Mouse (Mus musculus): ENCODE results near the gene Cd68.

The Cd68 gene

DNA sequence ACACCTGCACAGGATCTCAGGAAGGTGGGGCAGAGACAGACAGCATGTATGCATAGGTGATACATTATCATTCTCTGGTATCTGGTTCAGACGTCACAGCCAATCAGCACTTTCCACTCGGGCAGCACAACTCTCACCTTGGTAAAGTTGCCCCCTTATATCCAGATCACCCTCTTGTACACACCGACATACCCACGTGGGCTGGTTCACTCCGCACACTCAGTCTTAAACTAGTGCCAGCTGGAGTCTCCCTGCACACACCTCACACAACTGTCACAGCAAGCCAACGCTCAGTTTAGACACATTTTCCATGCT, 29.1 kb upstream of the Cd68 start:
- DNase-seq (ENCODE audit: low spot score): no peak

DNA sequence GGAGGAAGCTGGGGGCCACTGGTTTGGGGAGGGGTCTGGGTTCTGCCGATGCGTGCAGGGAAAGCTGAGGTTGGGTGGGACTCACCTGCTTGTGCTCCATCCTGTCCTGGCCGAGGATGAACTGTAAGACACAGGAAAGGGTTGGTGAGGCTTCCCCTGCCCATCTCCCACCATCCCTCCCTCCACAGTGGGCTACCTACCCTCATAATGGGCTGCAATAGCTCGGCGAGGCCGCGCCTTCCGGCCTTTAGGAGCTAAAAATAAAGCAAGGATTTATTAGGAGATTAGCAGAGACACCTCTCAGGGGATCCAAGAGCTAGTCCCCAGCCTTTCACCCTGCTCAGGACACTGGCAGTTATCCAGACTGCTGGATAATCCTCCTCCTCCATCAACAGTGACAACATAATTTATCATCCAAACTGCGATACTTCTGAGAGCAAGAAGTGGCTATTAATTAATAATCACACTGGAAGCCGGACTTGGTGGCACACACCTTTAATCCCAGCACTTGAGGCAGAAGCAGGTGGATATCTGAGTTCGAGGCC, 27.5 kb upstream of the Cd68 start:
- no peak for DNase-seq (ENCODE audit: low spot score)

DNA sequence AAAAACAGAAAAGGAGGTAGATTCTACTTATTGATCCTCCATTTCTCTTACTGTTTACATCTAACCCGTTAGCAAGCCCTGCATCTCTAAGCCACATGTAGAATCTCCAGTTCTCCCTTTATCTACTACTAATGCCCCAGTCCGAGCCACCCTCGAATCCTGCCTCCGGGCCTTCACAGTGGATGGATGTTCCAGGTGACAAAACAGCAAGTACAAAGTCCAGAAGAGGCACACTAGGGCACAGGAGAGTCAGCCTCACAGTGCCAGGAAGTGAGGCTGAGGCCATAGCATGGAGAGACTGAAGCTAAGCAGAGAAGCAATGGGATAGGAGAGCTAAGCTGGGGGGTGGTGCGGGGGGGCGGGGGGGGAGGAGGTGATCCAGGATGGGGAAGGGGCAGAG, 26.9 kb upstream of the Cd68 start:
- no peak for DNase-seq (ENCODE audit: low spot score)

DNA sequence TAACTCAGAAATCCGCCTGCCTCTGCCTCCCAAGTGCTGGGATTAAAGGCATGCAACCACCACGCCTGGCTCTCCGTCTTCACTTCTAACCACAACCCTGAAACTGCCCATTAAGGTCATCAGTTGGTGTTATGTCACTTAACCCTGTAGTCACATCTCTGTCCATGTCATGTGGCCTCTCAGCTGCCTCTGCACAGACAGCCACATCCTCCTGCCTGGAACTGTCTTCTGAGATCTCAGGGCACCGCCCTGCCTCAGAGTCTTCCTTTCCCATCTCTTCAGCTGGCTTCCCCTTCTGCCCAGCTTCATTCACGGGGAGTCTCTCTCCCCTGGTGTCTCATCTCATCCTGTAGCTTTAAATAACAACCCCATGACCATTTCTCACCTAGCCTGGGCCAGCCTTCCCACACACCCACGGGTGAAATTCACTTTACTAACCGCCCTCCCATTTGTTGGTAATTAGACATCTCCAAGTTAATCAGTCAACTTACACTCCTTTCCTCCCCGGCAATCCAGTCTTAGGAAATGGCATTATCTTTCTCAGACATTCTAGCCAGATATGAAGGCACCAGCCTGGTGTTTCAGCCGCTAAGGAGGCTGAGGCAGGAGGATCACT, 26.4 kb upstream of the Cd68 start:
- DNase-seq (ENCODE audit: low spot score): no peak

DNA sequence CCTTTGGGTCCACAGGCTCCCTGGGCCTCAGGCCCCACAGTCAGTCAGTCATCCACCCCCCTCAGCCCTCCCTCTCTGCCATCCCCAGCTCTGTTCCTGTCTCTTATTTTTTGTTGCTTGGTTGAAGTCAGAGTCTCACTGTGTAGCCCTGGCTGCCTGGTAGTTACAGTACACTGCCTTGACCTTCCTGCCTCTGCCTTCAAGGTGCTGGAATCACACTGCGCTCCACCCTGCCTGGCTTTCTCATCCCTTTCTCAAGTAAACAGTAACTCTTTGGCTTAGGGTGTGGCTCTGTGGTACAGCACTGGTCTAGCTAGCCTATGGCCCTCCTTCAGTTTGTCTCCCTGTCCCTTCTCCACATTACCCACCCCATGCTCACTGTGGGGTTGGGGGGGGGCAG, 23.9 kb upstream of the Cd68 start:
- no peak for DNase-seq (ENCODE audit: low spot score)

DNA sequence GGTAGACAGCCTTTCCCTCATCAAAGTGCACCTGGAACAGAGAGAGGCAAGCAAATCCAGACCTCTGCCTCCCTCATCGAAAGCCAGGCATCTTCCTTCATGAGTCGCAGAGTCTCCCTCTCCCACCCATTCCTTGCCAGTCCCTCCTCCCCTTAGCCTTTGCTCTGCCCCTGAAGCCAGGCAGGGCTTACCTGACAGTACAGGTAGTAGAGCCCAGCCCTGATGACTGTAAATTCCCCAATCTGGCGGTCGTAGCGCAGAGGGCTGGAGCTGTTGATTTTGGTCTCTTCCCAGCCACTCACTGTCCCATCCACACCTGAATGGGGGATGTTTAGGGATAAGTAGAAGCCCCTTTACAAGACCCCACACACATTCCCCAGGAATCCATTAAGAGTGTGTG, 21.1 kb upstream of the Cd68 start:
- no peak for DNase-seq (ENCODE audit: low spot score)

DNA sequence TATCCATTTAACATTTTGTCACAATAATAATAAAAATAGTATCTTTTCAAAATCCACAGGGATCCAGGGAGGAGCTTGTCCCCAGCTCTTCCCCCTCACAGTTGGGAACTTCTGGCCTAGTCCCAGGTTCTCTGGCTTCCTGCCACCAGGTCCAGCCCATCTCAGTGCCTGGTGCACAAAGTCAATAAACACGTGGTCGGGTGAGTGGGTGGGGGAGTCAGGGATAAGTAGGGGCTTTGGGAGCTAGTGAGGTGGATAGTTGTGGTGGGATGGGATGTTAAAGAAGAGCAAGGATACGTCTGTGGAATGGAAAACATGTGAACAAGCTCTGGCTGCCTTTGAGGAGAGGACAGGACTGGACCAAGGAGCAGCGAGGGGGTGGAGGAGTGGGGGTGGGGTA, 20.4 kb upstream of the Cd68 start:
- peak; percentile 75 for DNase-seq (ENCODE audit: low spot score)

DNA sequence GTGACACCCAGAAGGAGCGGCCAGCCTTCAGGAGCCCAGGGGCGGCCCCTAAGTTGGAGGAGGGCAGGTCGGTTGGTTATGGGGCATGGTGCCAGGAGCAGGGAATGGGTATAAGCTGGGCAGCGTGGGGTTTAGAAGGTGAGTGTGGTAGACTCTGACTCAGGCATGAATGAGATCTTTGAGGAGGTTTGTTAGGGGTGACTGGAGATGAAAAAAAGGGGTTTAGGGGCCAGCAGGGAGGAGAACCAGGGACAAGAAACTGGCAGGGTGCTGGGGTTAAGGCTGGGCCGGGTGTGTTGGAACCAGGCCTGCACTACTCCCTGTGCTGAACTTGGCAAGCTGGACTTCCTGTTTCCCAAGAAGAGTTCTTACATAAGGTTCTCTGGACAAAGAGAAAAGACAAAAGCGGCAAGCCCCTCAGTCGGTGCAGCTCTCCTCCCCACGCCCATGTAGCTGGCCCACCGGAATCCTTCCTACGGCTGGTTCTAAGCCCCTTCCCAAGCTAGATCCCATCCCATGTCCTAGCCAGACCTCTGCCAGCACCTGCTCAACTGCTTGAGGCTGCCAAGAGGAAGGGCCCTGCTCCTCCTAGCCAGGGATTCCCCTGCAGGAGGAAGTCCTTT, 19.7 kb upstream of the Cd68 start, which contains the start of gene Tnfsf13:
Tnfsf13 (minus strand) TSS at position 259 of the 623 bp plus-strand sequence.
- peak; percentile 77 for DNase-seq (ENCODE audit: low spot score)

DNA sequence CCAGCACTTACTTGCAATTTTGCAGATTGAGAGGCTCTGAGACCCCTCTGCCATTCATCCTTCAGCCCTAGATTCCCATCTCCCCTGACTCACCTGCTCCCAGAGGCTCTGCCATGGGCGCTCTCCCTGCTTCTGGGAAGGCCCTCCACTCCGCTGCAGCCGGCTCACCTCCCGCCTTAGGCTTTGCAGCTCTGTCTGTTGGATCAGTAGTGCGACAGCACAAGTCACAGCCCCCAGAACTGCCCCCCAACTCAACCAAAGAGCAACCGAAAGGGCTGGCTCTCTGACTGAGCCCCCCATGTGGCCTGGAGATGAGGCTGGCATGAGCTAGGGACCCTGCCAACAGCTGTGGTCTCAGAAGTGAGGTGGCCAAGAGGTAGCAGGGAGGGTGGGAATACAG, 19.0 kb upstream of the Cd68 start:
- no peak for DNase-seq (ENCODE audit: low spot score)

DNA sequence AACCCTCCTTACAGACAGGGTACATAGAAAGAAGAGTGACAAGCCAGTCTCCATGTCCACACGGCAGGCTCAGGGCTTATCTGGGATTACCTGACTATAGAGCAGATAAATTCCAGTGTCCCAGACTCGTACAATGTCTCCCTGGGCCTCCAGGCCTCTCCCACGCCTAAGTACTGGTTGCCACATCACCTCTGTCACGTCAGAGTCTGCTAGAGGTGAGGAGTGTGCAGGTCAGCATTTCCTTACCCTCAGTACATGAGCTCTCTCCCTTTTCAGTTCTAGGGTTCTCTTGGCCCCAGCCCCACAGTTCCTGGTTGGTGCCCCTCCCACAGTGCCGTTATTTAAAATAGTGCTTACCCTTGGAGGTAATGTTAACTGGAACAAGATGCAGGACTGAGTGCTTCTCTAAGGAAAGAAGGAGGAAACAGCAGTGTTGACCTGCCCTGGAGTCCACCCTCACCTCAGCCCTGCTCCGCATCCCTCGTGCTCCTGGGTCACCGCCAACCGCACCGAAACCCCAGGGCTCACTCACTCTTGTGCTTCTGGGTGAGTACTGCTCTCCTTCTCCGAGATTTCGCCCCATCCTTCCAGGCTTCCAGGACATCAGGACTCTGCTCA, 18.3 kb upstream of the Cd68 start:
- no peak for DNase-seq (ENCODE audit: low spot score)

DNA sequence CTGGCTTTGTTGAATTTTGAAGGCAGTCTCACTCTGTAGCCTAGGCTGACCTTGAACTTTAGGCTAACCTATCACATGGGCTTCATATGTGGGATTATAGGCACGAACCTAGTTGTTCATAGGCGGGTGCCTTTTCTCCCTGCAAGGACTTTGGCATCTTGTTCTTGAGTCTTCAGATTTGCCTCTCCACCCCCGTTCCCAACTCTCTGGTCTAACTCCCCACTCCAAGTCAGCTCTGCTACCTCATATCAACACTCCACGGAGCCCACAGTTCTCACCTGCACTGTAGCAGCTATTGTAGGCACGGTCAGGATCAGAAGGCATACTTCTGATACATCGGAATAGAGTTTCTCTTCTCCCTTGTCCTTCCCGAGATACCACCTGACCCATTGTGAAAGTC, 17.6 kb upstream of the Cd68 start:
- no peak for DNase-seq (ENCODE audit: low spot score)

DNA sequence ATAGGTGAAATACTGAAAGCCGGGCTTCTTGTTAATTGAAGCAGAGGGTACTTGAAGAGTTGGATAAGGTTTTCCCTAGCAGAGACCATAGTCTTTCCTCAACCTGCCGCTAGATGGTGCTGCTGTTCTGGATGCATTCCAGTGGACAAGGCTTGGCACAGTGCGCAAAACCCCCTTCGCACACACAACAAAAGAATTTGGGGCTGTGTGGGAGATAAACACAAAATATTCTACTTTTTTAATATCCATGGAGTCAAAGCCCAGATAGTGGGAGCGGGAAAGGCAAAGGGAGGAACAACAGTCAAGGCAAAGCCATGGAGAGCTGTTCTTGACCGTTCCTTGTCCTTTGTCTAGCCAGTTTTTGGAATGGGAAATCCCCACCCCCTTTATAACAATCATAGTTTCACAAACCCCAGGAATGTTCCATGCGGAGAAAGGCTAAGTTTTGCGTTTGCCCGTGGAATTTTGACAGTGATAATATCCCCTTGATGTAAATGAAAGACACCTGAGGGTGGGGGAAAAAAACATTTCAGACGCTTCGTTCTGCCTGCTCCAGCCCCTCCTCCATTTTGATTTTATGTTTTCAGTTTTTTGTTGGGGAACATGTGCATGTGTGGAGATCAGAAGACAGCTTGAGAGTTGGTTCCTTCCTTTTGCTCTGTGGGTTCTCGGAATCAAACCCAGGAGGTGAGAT, 17.0 kb upstream of the Cd68 start:
- peak; percentile 84 for DNase-seq (ENCODE audit: low spot score)

DNA sequence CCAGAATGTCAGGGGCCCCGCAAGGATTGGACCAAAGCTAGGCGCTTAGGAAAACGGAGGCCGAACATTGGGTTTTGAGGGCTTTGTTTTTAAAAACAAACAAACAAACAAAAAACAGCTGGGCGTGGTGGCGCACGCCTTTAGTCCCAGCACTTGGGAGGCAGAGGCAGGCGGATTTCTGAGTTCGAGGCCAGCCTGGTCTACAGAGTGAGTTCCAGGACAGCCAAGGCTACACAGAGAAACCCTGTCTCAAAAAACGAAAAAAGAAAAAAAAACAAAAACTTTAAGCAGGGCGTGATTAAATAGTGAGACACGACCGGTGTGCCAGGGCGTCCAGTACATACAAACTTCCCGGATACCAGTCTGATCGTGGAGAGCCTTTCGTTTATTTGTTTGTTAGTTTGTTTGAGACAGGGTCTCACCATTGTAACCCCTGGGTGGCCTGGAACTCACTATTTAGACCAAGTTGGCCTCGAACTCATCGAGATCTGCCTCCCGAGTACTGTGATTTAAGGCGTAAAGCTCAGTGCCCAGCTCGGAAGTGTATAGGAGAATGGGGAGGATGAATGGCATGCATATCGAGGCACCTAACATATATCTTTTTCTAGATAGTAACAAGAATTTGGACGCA, 16.4 kb upstream of the Cd68 start:
- DNase-seq (ENCODE audit: low spot score): no peak

DNA sequence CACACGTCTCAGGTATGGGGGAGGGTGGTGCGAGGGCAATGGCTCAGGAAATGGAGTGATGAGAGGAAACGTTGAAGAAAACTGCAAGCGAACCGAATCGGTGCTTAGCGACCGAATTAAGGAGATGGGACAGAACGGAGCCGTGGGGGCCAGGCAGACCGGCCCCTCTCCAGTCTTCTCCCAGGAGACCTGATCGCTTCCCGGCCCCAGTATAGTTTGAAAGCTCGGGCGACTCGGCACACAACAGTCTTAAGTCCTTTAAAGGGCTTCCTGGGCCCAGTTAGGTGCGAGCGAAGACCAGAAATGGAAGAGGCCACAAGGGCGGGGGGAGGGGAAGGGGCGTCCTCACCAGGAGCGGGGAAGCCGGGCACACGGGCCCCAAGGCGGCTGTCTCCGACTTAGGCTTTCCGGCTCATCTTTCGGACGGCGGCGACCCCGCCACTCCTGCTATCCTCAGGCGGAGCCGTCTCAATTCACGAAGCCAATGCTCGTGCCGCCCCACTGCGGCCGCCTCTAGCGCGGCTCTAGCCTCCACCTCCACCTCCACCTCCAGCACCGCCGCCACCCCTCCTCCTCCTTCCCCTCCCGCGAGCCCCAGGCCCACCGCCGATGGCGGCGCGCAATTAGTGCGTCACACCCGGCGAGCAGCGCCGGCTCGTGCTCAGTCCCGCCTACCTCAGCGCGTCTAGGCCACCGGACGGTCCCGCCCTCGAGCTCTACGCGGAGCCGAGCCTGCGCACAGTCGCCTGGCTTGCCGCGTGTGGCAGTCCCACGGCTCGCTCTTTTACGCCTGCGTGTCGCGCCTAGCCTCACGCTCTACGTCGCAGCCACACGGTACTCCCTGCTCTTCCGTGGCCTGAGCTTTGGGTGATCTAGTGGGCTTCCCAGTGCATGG, 15.6 kb upstream of the Cd68 start, which contains the start of gene Senp3:
Senp3 (minus strand) TSS at position 771 of the 895 bp plus-strand sequence.
- DNase-seq (ENCODE audit: low spot score): peak; percentile 97

DNA sequence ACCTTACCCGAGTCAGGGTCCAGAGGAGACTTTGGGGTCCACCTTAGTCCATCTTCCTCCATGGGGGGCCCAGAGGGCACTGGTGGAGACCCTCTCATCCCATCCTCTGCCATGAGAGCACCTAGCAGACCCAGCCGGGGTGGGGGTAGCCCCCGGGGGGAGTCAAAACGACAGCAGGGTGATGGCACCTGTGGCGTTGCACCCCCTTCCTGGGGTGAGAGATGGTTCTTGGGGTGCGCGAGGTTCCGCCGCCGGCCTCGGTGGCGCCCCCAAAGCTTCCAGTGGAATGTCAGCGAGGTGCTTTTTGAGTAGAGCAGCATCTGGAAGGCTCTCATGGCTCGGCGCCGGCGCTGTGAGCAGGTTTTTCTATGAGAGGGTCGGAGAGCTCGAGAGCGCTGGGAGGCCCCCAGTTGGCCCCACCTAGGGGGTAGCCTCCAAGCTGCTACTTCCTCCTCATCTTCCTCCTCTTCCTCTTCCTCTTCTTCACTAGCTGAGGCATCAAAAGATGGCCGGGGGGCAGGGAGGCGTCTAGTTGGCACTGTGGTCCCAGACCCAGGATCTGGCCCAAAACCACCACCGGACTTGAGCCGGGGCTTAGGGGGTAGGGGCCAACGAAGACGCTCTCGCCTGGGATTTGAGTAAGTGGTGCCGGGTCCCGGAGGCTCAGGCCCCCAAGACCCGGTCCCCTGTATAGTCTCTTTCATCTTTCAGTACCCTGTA, 14.3 kb upstream of the Cd68 start:
- no peak for DNase-seq (ENCODE audit: low spot score)

DNA sequence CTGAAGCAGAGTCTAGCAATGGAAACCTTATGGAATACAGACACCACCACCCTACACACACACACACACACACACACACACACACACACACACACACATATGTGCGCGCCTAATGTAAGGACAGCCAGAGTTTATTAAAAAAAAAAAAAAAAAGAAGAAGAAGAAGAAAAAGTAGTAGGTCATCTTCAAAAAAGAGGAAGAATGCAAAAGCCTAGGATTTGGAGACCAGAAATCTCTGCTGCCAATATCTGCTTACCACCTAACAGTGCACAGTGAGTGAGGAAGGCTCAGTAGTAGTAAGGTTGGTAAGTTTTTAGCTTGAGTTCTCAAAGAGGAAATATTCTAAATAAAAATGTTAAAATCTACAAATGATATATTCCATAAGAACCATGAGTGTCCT, 13.2 kb upstream of the Cd68 start:
- DNase-seq (ENCODE audit: low spot score): no peak

DNA sequence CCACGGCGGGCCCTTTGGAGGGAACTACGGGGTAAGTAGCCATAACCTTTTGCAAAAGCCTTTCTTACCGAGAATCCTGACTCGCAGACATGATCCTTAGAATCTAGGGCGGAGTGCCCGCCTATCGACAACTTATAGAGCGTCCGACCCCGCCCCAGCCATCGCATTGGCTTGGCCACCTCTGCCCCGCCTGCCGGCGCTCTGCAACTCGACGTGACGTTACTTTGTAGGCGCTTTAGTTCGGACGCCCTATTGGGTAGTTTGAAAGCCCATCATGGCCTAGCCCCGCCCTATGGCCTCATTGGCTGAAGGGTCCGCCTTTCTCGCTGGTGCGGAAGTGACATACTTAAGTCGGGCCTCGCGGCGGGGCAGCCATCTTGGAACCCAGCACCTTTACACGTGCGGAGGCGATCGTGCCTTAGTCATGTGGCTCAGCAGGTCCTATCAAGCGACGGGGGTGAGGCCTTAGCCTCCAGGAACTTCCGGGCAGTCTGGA, 6.3 kb upstream of the Cd68 start, which contains the start of gene Eif4a1:
Eif4a1 (minus strand) TSS at position 213 of the 496 bp plus-strand sequence.
- DNase-seq (ENCODE audit: low spot score): peak; percentile 100

DNA sequence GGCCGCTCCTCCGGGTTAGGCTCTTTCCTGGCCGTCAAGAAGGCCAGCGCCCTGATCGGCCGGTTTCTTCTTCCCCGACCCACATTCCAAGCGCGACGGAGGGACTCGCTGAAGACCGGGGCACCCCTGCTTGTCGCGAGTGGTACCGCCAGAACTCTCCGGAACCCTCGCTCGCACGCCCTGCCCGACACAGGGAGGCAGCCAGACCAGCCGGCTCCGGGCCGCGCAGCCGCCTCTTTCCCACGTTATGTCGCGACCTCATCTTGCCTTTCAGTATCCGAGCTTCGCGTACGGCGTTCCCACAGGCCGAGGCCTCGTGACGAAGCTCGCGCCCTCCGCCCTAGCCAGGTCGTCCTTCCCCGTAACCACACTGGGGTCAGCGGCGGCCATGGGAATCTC, 5.8 kb upstream of the Cd68 start:
- DNase-seq (ENCODE audit: low spot score): peak; percentile 75

DNA sequence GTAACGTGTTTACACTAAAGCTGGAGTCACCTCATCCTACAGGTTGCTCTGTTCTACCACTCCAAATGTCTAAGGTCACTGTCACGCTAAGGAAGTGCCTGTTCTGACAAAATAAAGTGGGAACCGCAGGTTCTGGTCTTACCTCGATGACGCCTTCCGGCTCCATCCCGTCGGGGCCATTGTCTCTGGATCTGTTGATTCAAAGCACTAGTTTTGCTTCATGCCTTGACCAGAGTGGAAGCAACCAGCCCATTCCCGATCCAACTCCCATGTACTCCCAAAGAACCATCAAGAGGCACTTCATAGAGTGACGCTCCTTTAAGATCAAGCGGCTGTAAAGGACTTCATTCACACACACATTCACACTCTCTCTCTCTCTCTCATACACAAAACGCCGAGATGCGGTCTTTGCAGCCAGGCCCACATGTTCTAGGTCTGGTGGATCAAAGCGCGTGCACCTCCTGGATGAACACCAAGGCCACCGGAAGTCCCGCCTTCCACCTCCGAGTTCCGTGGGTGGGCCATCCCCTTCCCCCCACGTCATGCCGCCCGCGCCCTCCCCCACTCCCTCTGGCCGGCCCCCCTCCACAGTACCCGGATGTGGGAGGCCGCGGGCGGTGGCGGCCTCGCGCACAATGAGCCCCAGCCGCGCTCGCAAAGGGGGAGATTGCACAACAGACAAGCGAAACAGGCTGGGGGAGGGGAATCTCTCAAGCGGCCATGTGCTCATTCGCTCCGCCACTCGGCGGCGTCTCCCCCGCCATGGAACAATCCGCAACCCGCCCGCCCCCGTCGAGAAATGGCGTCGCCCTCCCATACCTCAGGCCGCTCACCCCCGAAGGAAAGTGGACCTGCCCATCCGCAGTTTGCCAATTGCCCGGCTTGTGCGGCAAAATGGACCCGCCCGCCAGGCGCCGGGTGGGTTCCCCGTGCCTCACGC, 5.1 kb upstream of the Cd68 start:
- peak; percentile 93 for DNase-seq (ENCODE audit: low spot score)
